Mouse (Mus musculus) olfactory bulb, adult 2 months (tissue): ENCODE results near the gene Srgap2. TPM values are rescaled to one million over a fixed set of nuclear protein-coding genes. Genes with fewer than 3 reads are reported as not detected.

Source experiments
- H3K27ac ChIP-seq: fragments of 200-500 bp; 2 replicates; pipeline ENCODE4 v1.5.1; 2012; ENCODE audit warnings: low read depth, low read length; ENCODE audit not compliant: insufficient read depth
- H3K4me1 ChIP-seq: fragments of 200-500 bp; 2 replicates; pipeline ENCODE4 v1.6.1; 2012; ENCODE audit warnings: low read length; ENCODE audit not compliant: control insufficient read depth, insufficient read depth
- H3K4me3 ChIP-seq: fragments of 200-500 bp; 2 replicates; pipeline ENCODE4 v1.5.1; 2012; ENCODE audit warnings: mild to moderate bottlenecking, low read depth, low read length, moderate library complexity; ENCODE audit not compliant: insufficient read depth
- CTCF ChIP-seq: fragments of 200-500 bp; IDR thresholded peaks from 2 replicates; pipeline ENCODE4 v1.5.1; 2012; ENCODE audit warnings: low read depth, mild to moderate bottlenecking, low read length, moderate library complexity; ENCODE audit not compliant: insufficient read depth
- POLR2A ChIP-seq: fragments of 200-500 bp; IDR thresholded peaks from 2 replicates; pipeline ENCODE4 v1.6.1; 2012; ENCODE audit warnings: mild to moderate bottlenecking, low read depth, low read length, moderate library complexity; ENCODE audit not compliant: insufficient read depth
- WGBS: fragments of 180-500 bp; shearing (Covaris S2); methylation state at CpG from one replicate; pipeline ENCODE4 v1.1.7; 2018; 5-methylcytosine and 5-hydroxymethylcytosine counted together
- polyA plus RNA-seq: library from polyadenylated mRNA; stranded (reverse); fragments of >200 nt; gene quantifications from 2 replicates; pipeline ENCODE4 v1.2.4, GENCODE M21; 2012; ENCODE audit warnings: low replicate concordance; ENCODE audit not compliant: missing spikeins, insufficient read depth, insufficient read length

Gene Srgap2
- polyA plus RNA-seq, 1 experiment = not detected

GRCm38 (mm10) chr1:131551956-131552355 is 24.8 kb upstream of the Srgap2 start:
- H3K4me1 ChIP-seq = peaks cover 3% of the 10 kb centered on the region; the same call in 1 of the 2 replicates
- H3K4me3 ChIP-seq = no peak overlapping the region
- 92% methylated on average over 2 of the region's 2 CpGs for WGBS
- no peak for TF ChIP-seq POLR2A
- no peak for TF ChIP-seq CTCF
- no peak overlapping the region for H3K27ac ChIP-seq

GRCm38 (mm10) chr1:131548494-131549365 is 21.6 kb upstream of the Srgap2 start:
- TF ChIP-seq CTCF (no peak), POLR2A (no peak)
- Histone ChIP-seq H3K27ac (no peak overlapping the region), H3K4me3 (no peak overlapping the region), H3K4me1 (no peaks in the 10 kb centered on the region)
- 48% methylated on average over 8 of the region's 8 CpGs for WGBS

GRCm38 (mm10) chr1:131546798-131547690 is 19.9 kb upstream of the Srgap2 start:
- no peaks in the 10 kb centered on the region for H3K4me1 ChIP-seq
- no peak overlapping the region for H3K27ac ChIP-seq
- TF ChIP-seq POLR2A (no peak), CTCF (no peak)
- WGBS = 85% methylated on average over 13 of the region's 13 CpGs
- H3K4me3 ChIP-seq = no peak overlapping the region

GRCm38 (mm10) chr1:131543886-131544565 is 16.9 kb upstream of the Srgap2 start:
- H3K27ac ChIP-seq = no peak overlapping the region
- H3K4me3 ChIP-seq = no peak overlapping the region
- 85% methylated on average over 7 of the region's 7 CpGs for WGBS
- no peaks in the 10 kb centered on the region for H3K4me1 ChIP-seq
- no peak for TF ChIP-seq POLR2A
- TF ChIP-seq CTCF = no peak

- Histone ChIP-seq H3K4me3 (no peak overlapping the region), H3K4me1 (no peaks in the 10 kb centered on the region), H3K27ac (no peak overlapping the region)
- WGBS = 86% methylated on average over 5 of the region's 5 CpGs
- TF ChIP-seq POLR2A (no peak), CTCF (no peak)
Observed at GRCm38 (mm10) chr1:131541903-131542302, 14.8 kb upstream of the Srgap2 start.

GRCm38 (mm10) chr1:131541431-131541830 is 14.3 kb upstream of the Srgap2 start:
- TF ChIP-seq POLR2A (no peak), CTCF (no peak)
- Histone ChIP-seq H3K27ac (no peak overlapping the region), H3K4me3 (no peak overlapping the region), H3K4me1 (no peaks in the 10 kb centered on the region)
- WGBS = 39% methylated on average over 3 of the region's 3 CpGs

- WGBS = 55% methylated on average over 5 of the region's 5 CpGs
Observed at GRCm38 (mm10) chr1:131540795-131541194, 13.6 kb upstream of the Srgap2 start.

GRCm38 (mm10) chr1:131539771-131540170 is 12.6 kb upstream of the Srgap2 start:
- Histone ChIP-seq H3K27ac (no peak overlapping the region), H3K4me1 (no peaks in the 10 kb centered on the region), H3K4me3 (no peak overlapping the region)
- 82% methylated on average over 4 of the region's 4 CpGs for WGBS
- no peak for TF ChIP-seq POLR2A
- TF ChIP-seq CTCF = no peak

More at GRCm38 (mm10) chr1:131540795-131541194, 13.6 kb upstream of the Srgap2 start:
- no peak for TF ChIP-seq CTCF
- TF ChIP-seq POLR2A = no peak
- Histone ChIP-seq H3K4me1 (no peaks in the 10 kb centered on the region), H3K27ac (no peak overlapping the region), H3K4me3 (no peak overlapping the region)
